Mouse (Mus musculus) intestine, postnatal 0 days (tissue): ENCODE measurements around the gene Slc7a12. TPM values are rescaled to one million over a fixed set of nuclear protein-coding genes. Genes with fewer than 3 reads are reported as not detected.

Experiments
- ATAC-seq: fragments of 200-750 bp; cut with Nextera tagmentation; 2 replicates; pipeline ENCODE4 v1.8.0; 2017; ENCODE audit warnings: mild to moderate bottlenecking, moderate TSS enrichment, moderate library complexity
- H3K27ac ChIP-seq: fragments of 300-500 bp; sonication (generic); 2 replicates; pipeline ENCODE4 v1.5.1; 2014; ENCODE audit warnings: mild to moderate bottlenecking, low read depth, low read length, moderate library complexity
- H3K27me3 ChIP-seq: fragments of 300-500 bp; sonication (generic); replicated peaks from 2 replicates; pipeline ENCODE4 v1.6.1; 2014; ENCODE audit warnings: low read length, mixed read lengths; ENCODE audit not compliant: control insufficient read depth, insufficient read depth
- H3K36me3 ChIP-seq: fragments of 300-500 bp; sonication (generic); 2 replicates; pipeline ENCODE4 v1.6.1; 2014; ENCODE audit warnings: mild to moderate bottlenecking, moderate library complexity; ENCODE audit not compliant: control insufficient read depth, insufficient read depth
- H3K4me1 ChIP-seq: fragments of 300-500 bp; sonication (generic); replicated peaks from 2 replicates; pipeline ENCODE4 v1.6.1; 2014; ENCODE audit warnings: antibody characterized with exemption, low read length, mixed read lengths; ENCODE audit not compliant: control insufficient read depth, insufficient read depth
- H3K4me2 ChIP-seq: fragments of 300-500 bp; sonication (generic); replicated peaks from 2 replicates; pipeline ENCODE4 v1.6.1; 2014; ENCODE audit warnings: low read depth, mild to moderate bottlenecking, moderate library complexity
- H3K4me3 ChIP-seq: fragments of 300-500 bp; sonication (generic); 2 replicates; pipeline ENCODE4 v1.5.1; 2014; ENCODE audit warnings: low read depth, low read length
- H3K9ac ChIP-seq: fragments of 300-500 bp; sonication (generic); 2 replicates; pipeline ENCODE4 v1.6.1; 2014; ENCODE audit warnings: mild to moderate bottlenecking, low read depth, low read length
- H3K9me3 ChIP-seq: fragments of 300-500 bp; sonication (generic); 2 replicates; pipeline ENCODE4 v1.6.1; 2016; ENCODE audit warnings: mixed run types; ENCODE audit not compliant: control insufficient read depth
- CTCF ChIP-seq: sonication (generic); IDR thresholded peaks from 2 replicates; pipeline ENCODE4 v1.5.1; 2016; ENCODE audit warnings: low read depth, mild to moderate bottlenecking, control low read depth, antibody characterized with exemption, moderate library complexity
- WGBS: fragments of 180-500 bp; shearing (Covaris S2); extraction: QIAGEN DNeasy Blood & Tissue Kit; methylation state at CpG from one replicate; pipeline ENCODE4 v1.1.7; 2014; 5-methylcytosine and 5-hydroxymethylcytosine counted together
- polyA plus RNA-seq: library from polyadenylated mRNA; unstranded; fragments of >200 nt; fragmentation: Nextera tagmentation; extraction: Ambion mirVana; gene quantifications from 2 replicates; pipeline ENCODE4 v1.2.1, GENCODE M21; 2015

Slc7a12 gene
- not detected in 2 replicates for polyA plus RNA-seq

GRCm38 (mm10) chr3:14480397-14480796, at the start of gene Slc7a12:
Gene Slc7a12, plus strand, starts transcription at chr3:14480697.
- Histone ChIP-seq H3K4me3 (no peak within 1 kb of the TSS), H3K9me3 (no peaks in the 10 kb centered on the region), H3K36me3 (no peaks in the 10 kb centered on the region), H3K27me3 (no peaks in the 10 kb centered on the region), H3K4me1 (no peaks in the 10 kb centered on the region), H3K9ac (no peak within 1 kb of the TSS), H3K4me2 (no peak within 1 kb of the TSS), H3K27ac (no peak within 1 kb of the TSS)
- no peak for TF ChIP-seq CTCF
- ATAC-seq = no peak

GRCm38 (mm10) chr3:14432381-14432780, 48.1 kb upstream of the Slc7a12 start:
- H3K36me3 ChIP-seq = no peaks in the 10 kb centered on the region
- 90% methylated on average over 1 of the region's 1 CpGs for WGBS
- no peak for TF ChIP-seq CTCF
- no peak overlapping the region for H3K4me3 ChIP-seq
- no peaks in the 10 kb centered on the region for H3K9me3 ChIP-seq
- H3K4me1 ChIP-seq = no peaks in the 10 kb centered on the region
- no peaks in the 10 kb centered on the region for H3K27me3 ChIP-seq
- H3K9ac ChIP-seq = no peak overlapping the region
- no peak for ATAC-seq
- H3K4me2 ChIP-seq = no peak overlapping the region
- no peak overlapping the region for H3K27ac ChIP-seq

- Histone ChIP-seq H3K27ac (no peak overlapping the region), H3K27me3 (no peaks in the 10 kb centered on the region), H3K4me3 (no peak overlapping the region), H3K4me2 (no peak overlapping the region), H3K9me3 (no peaks in the 10 kb centered on the region), H3K4me1 (no peaks in the 10 kb centered on the region), H3K36me3 (no peaks in the 10 kb centered on the region), H3K9ac (no peak overlapping the region)
- no peak for ATAC-seq
- TF ChIP-seq CTCF = no peak
- 75% methylated on average over 4 of the region's 4 CpGs for WGBS
Observed at GRCm38 (mm10) chr3:14446015-14446414, 34.5 kb upstream of the Slc7a12 start.

- Histone ChIP-seq H3K4me3 (no peak overlapping the region), H3K9ac (no peak overlapping the region), H3K27ac (no peak overlapping the region), H3K4me1 (no peaks in the 10 kb centered on the region), H3K36me3 (no peaks in the 10 kb centered on the region), H3K4me2 (no peak overlapping the region), H3K27me3 (no peaks in the 10 kb centered on the region), H3K9me3 (no peaks in the 10 kb centered on the region)
- no peak for TF ChIP-seq CTCF
- WGBS = 96% methylated on average over 4 of the region's 4 CpGs
- ATAC-seq = no peak
Observed at GRCm38 (mm10) chr3:14446691-14447090, 33.8 kb upstream of the Slc7a12 start.

Other genes with a start within 250 kb of the Slc7a12 start
- gene 1810022K09Rik, start 130.6 kb downstream of the Slc7a12 start, polyA plus RNA-seq = 417 and 436 TPM in 2 replicates
- gene Car13, start 161.0 kb downstream of the Slc7a12 start, polyA plus RNA-seq = 28.2 and 32.3 TPM in 2 replicates